ENCODE assay signal across 8 mouse cellular contexts in genomic region chr7:125551766-125552709, GRCm38 (mm10). TPM values are rescaled to one million over a fixed set of nuclear protein-coding genes. Genes with fewer than 3 reads are reported as not detected.
DNase-seq lines count a peak whose midpoint lies in the region; ATAC-seq lines count a peak whose summit lies in the region.

Gene Il4ra, plus strand, starts transcription at chr7:125552120.

- H3K36me3 ChIP-seq in embryonic facial prominence, embryonic 10.5 days (replicated peaks): no peaks in the 10 kb centered on the region
- no peaks in the 10 kb centered on the region for H3K36me3 ChIP-seq in intestine, embryonic 15.5 days
- no peaks in the 10 kb centered on the region for H3K36me3 ChIP-seq in limb, embryonic 10.5 days
- H3K36me3 ChIP-seq in midbrain, embryonic 12.5 days: no peaks in the 10 kb centered on the region

- peak within 1 kb of the TSS; percentile 75 for H3K9ac ChIP-seq in intestine, embryonic 15.5 days
- H3K9ac ChIP-seq in midbrain, embryonic 12.5 days (replicated peaks): peak within 1 kb of the TSS; percentile 68

- peaks cover 53% of the 10 kb centered on the region for H3K27me3 ChIP-seq in embryonic facial prominence, embryonic 10.5 days (replicated peaks; ENCODE audit: low read depth, poor library complexity, severe bottlenecking)
- H3K27me3 ChIP-seq in intestine, embryonic 15.5 days (replicated peaks): no peaks in the 10 kb centered on the region
- H3K27me3 ChIP-seq in limb, embryonic 10.5 days (ENCODE audit: low read depth, poor library complexity, severe bottlenecking): peaks cover 44% of the 10 kb centered on the region
- H3K27me3 ChIP-seq in midbrain, embryonic 12.5 days: peaks cover 41% of the 10 kb centered on the region

- WGBS in embryonic facial prominence, embryonic 10.5 days: 2% methylated on average over 52 of the region's 52 CpGs
- 2% methylated on average over 52 of the region's 52 CpGs for WGBS in intestine, embryonic 15.5 days
- WGBS in limb, embryonic 10.5 days: 3% methylated on average over 52 of the region's 52 CpGs
- 2% methylated on average over 50 of the region's 52 CpGs for WGBS in midbrain, embryonic 12.5 days

- H3K4me3 ChIP-seq in embryonic facial prominence, embryonic 10.5 days: peak within 1 kb of the TSS; percentile 75
- H3K4me3 ChIP-seq in intestine, embryonic 15.5 days (replicated peaks): peak within 1 kb of the TSS; percentile 59
- H3K4me3 ChIP-seq in limb, embryonic 10.5 days: peak within 1 kb of the TSS; percentile 64
- peak within 1 kb of the TSS; percentile 60 for H3K4me3 ChIP-seq in midbrain, embryonic 12.5 days

- peaks cover 23% of the 10 kb centered on the region for H3K4me1 ChIP-seq in embryonic facial prominence, embryonic 10.5 days
- H3K4me1 ChIP-seq in intestine, embryonic 15.5 days (replicated peaks): peaks cover 38% of the 10 kb centered on the region; the same call in 1 of the 2 replicates
- H3K4me1 ChIP-seq in limb, embryonic 10.5 days: peaks cover 17% of the 10 kb centered on the region
- H3K4me1 ChIP-seq in midbrain, embryonic 12.5 days: peaks cover 9% of the 10 kb centered on the region

- DNase-seq in layer of hippocampus, adult 11-12 months (ENCODE audit: low spot score): peak; percentile 74
- no peak for DNase-seq in layer of hippocampus, adult 9-10 months (ENCODE audit: low spot score)
- peak; percentile 91 for DNase-seq in embryonic facial prominence, embryonic 10.5 days (ENCODE audit: low spot score)
- DNase-seq in gastrocnemius, postnatal 4 days (ENCODE audit: low spot score in 2 of 2): peak; percentile 76 to 89
- DNase-seq in limb, embryonic 10.5 days (ENCODE audit: low spot score): peak; percentile 84
- peak; percentile 87 for DNase-seq in skeletal muscle tissue, adult 2 months (ENCODE audit: low read depth, low spot score)

- peak within 1 kb of the TSS; percentile 86 for H3K4me2 ChIP-seq in intestine, embryonic 15.5 days (replicated peaks)
- peak within 1 kb of the TSS; percentile 83 for H3K4me2 ChIP-seq in midbrain, embryonic 12.5 days (replicated peaks)

- ATAC-seq in intestine, embryonic 15.5 days: peak; percentile 97
- ATAC-seq in midbrain, embryonic 12.5 days (ENCODE audit: low FRiP score, low read depth): peak; percentile 95

- H3K9me3 ChIP-seq in embryonic facial prominence, embryonic 10.5 days: no peaks in the 10 kb centered on the region
- no peaks in the 10 kb centered on the region for H3K9me3 ChIP-seq in intestine, embryonic 15.5 days
- no peaks in the 10 kb centered on the region for H3K9me3 ChIP-seq in limb, embryonic 10.5 days (replicated peaks)
- no peaks in the 10 kb centered on the region for H3K9me3 ChIP-seq in midbrain, embryonic 12.5 days

- peak within 1 kb of the TSS; percentile 81 for H3K27ac ChIP-seq in embryonic facial prominence, embryonic 10.5 days (replicated peaks)
- H3K27ac ChIP-seq in intestine, embryonic 15.5 days: peak within 1 kb of the TSS; percentile 61
- H3K27ac ChIP-seq in limb, embryonic 10.5 days: peak within 1 kb of the TSS; percentile 77
- H3K27ac ChIP-seq in midbrain, embryonic 12.5 days (replicated peaks): no peak within 1 kb of the TSS

RNA-seq across cellular contexts. Expression of gene Il4ra, which starts in this region (rescaled TPM):
- polyA plus RNA-seq in embryonic facial prominence, embryonic 10.5 days (2016; fragmentation: Nextera tagmentation; extraction: Ambion mirVana): 3.7 and 4.9 TPM in 2 replicates
- total RNA-seq in gastrocnemius, postnatal 4 days (2021): 10 to 100 TPM; 14.5 to 15.1 TPM
- polyA plus RNA-seq in intestine, embryonic 15.5 days (2015; fragmentation: Nextera tagmentation; extraction: Ambion mirVana): 10.4 and 11.8 TPM in 2 replicates
- polyA plus RNA-seq in limb, embryonic 10.5 days (2016; fragmentation: Nextera tagmentation; extraction: Ambion mirVana): 3.1 and 4.2 TPM in 2 replicates
- 5.7 and 6.1 TPM in 2 replicates for polyA plus RNA-seq in midbrain, embryonic 12.5 days (2016; fragmentation: Nextera tagmentation; extraction: Ambion mirVana)
